Mouse (Mus musculus) MEL-GATA-1-ER (cell line): ENCODE measurements around the gene Rassf4.
A peak's percentile ranks its signal among the peaks of the same experiment; 100 is the strongest.

Source experiments
- DNase-seq: peaks from one replicate; pipeline ENCODE4 v3.0.0-alpha.2; 2012; ENCODE audit warnings: low read depth; ENCODE audit errors: extremely low read depth

Rassf4 gene

DNA sequence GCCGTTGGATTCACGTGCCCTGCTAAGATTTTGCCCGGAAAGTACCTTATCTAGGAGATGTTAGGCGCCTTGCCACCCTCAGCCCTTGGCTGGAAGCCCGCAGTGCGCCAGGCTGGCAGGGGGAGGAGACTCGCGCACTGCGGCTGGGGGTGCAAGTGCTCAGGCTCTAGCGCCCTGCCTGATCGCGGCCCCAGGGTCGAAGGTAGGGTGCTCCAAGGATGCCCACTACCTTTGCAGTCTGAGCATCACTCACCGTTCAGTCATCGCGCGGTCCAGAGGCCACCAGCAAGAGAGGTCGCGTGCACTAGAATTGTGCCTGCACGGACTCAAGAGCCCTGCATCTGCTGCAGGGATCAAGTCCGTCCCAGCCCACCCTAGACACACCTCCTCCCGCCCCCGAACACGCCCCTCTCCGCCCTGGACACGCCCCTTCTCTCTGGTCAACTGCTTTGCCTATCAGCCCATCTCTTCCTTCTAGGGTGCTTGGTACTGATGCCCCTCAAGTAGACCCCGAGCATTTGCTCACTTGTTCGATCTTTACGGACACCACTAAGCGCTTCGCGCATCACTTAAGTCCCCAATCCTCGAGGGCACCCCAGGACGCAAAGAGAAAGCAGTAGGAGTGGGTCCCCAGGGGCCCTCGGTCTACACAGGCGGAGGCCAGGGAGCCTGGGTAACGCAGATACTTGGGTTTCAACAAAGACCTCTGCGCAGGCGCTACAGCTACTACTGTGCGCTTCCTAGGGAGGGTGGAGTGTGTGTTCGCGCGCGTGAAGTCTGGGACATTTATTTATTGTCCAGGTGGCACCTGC lies at the start of gene Rassf4:
TSS of gene Rassf4 (minus strand) at position 482 of the 812 bp plus-strand sequence.
- DNase-seq: peak; percentile 54

DNA sequence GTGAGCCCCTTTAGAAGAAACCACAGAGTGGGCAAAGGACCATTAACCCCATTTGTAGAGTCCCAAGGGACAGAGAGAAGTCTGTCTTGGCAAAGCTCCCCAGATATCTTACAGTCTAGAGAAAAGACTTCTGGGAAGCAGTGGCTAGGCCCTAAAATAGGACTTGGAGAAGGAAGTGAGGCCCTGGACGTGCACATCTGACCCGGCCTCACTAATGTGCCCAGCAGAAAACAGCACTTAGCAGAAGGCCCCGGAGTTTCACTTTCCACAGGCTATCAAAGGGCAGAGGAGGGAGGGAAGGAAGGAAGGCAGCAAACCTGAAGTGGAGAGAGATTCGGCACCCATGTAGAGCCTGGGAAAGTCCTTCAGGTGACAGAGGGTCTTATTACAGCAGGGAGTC lies 45.2 kb upstream of the Rassf4 start:
- DNase-seq: no peak

DNA sequence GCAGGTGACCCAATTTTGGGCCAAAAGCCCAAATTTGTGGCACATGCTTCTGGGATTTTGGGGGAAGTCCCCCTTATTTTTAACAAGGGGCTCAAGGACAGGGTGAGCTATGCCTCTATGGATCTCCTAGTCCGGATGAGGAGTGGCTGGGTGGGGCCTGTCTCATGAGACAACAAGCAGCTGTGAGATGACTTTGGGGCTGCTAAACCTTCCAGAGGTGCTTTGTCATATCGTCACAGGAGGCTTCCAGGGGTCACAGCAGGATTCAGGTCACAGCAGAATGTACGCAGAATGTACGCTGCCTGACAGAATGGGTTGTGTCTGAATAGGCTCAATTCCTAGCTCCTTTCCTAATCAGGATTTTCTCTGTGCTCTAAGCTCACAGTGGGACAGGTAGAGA lies 44.6 kb upstream of the Rassf4 start:
- no peak for DNase-seq

GRCm38 (mm10) chr6:116717851-116718250 lies 44.1 kb upstream of the Rassf4 start:
- DNase-seq: no peak

GRCm38 (mm10) chr6:116716666-116717065 lies 42.9 kb upstream of the Rassf4 start, which contains the start of gene Tmem72:
Tmem72 (minus strand) TSS chr6:116716913.
- no peak for DNase-seq

GRCm38 (mm10) chr6:116715166-116715565 lies 41.4 kb upstream of the Rassf4 start:
- DNase-seq: no peak

- no peak for DNase-seq
Observed at GRCm38 (mm10) chr6:116714576-116714975, 40.8 kb upstream of the Rassf4 start.

GRCm38 (mm10) chr6:116713966-116714365 lies 40.2 kb upstream of the Rassf4 start:
- no peak for DNase-seq

GRCm38 (mm10) chr6:116712503-116712902 lies 38.8 kb upstream of the Rassf4 start:
- no peak for DNase-seq

DNA sequence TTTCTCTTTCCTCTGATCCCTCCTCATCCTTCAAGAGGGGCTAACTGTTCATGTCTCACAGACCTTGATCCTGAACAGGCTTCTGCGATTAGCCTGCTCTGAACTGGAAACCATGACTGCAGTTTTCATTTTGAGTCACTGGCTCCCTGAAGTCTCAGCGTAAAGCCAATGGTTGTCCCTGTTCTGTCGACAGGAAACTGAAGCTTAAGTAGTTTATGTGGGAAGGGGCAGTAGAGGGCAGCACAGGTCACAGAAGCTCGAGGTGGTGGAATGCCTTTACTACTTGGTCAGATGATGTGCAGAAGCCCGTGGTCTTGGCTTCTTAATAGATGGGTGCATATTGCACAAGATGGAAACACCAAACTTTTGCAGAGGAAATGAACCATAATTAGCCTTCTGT lies 38.3 kb upstream of the Rassf4 start:
- no peak for DNase-seq

- DNase-seq: no peak
Observed at GRCm38 (mm10) chr6:116704320-116704719, 30.6 kb upstream of the Rassf4 start.

GRCm38 (mm10) chr6:116700821-116701220 lies 27.1 kb upstream of the Rassf4 start:
- no peak for DNase-seq

GRCm38 (mm10) chr6:116697896-116698425 lies 24.2 kb upstream of the Rassf4 start:
- DNase-seq: no peak

DNA sequence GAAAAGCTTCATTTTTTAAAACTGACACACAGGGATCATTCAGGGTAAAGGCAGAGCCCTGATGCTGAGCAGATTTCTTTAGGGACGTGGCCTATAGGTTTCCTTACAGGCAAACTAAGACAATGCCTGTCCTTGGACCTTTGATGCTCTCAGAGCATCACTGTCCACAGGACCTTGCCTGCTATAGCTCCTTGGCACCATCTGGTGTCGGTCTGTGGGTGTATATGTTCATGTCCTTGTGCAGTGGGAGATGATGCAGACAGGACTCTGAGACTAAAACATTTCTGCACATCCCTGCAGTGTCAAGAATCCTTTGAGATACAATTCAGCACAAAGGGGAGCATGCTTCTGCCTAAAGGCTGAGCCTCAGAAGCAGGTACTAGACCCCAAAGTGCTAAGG lies 23.7 kb upstream of the Rassf4 start:
- no peak for DNase-seq

GRCm38 (mm10) chr6:116694346-116694745 lies 20.6 kb upstream of the Rassf4 start:
- DNase-seq: no peak

DNA sequence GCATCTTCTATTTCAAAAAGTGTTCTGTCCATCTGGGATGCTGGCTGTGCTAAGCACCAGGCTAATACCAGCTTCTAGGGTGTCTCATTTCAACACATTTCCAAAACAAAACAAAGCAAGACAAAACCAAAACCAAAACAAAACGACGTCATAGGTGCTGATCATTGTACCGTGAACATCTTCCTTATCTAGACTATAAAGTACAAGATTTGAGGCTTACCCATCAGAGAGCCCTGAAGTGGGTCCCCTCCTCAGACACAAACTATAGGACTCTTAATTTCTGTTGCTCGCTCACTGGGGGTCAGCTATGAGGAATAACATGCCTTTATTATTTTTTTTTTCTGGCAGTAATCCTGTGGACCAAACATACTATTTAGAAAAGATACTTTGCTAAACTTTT lies 19.9 kb upstream of the Rassf4 start:
- DNase-seq: no peak

GRCm38 (mm10) chr6:116682317-116682716 lies 8.6 kb upstream of the Rassf4 start:
- DNase-seq: peak; percentile 25

DNA sequence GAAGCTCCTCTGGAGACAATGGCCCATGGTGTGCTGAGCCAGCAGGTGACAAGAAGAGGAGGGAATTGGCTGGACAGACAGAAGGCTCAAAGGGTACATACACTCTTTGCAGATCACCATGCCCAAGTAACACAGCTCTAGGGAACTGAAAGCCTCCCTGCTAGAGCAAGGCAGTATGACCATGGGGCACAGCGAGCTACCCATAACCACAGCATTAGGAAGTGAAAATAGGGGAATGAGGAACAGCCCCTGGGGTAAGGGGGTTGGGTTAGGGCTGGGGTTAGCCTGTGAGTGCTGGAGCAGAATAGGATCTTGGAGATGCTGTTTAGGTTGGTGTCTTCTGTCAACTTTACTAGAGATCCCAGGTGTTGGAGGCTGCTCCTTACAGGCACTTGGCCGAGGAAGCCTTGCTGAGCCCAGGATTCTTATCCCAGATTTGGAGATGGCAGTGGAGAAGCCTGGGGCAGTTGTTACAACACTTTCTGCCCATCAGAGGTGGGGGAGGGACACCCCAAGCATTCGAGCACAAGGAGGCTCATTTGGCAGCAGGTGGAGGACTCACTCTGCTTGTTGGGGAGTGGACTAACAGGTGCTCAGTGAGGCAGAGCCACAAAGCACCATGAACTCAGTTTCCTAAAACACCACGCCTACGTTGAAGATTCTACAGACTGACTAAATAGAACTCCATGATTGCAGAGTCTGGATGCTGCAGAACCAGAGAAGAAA lies 6.0 kb upstream of the Rassf4 start:
- DNase-seq: no peak

DNA sequence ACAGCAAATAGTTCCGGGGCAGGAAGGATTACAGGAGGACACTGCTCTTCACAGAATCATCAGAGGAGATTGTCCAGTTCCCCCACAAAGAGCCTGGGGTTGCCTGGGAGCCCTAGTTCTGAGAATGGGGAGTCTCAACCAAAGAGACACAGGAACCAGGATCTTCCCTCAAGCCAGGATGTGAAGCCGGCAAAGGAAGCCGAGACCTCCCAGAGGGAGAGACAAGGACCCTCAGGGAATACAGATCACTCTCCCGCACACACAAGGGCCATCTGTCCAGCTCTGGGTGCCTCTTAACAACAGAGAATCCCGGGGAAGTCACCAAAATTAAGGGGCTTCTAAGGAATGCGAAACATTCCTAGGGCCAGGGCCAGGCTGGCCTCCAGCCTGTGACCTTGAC lies 3.6 kb upstream of the Rassf4 start:
- DNase-seq: no peak

- DNase-seq: no peak
Observed at GRCm38 (mm10) chr6:116676355-116676913, 2.7 kb upstream of the Rassf4 start.

GRCm38 (mm10) chr6:116674283-116674886 lies 633 bp upstream of the Rassf4 start:
- no peak for DNase-seq

DNA sequence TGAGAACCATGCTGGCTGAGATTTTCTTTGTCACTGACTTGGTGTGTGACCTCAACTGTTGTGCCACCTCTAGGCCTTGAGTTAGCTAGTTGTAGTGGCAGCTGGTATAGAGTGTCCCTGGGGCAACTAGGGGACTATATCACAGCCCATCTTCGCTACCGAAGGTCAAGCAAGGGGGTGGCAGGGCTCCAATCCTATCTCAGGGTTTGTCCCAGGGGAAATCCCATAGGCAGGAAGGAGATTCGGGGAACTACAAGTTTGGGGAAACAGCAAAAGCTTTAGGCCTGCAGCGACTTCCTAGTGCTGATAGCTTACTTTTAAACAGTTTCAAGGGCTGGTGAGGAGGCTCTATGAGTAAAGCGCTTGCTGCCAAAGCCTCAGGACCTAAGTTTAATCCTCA lies 1.4 kb downstream of the Rassf4 start:
- DNase-seq: no peak
